Mouse (Mus musculus) cerebellum, postnatal 10 days (tissue): Measurements from ENCODE around the gene Pycard.
A peak's percentile ranks its signal among the peaks of the same experiment; 100 is the strongest.
"Not testable (repeated sequence)": the region's sequence is repeated elsewhere in the genome, so short reads cannot be mapped to it uniquely, and the experiment has no call there.

Experiments used
- DNase-seq, 2 experiments: peaks; one replicate each; pipeline ENCODE4 v3.0.0; 2021; ENCODE audit warnings: mixed read lengths in 2 of 2

Gene Pycard

GRCm38 (mm10) chr7:127993341-127993977 is at the start of gene Pycard:
TSS of gene Pycard (minus strand) at chr7:127993867.
- DNase-seq, result peak; percentile 30 to 35

- not testable (repeated sequence) for DNase-seq
Observed at GRCm38 (mm10) chr7:128042161-128042820, 48.6 kb upstream of the Pycard start.

GRCm38 (mm10) chr7:128033616-128034015 is 39.9 kb upstream of the Pycard start:
- no peak for DNase-seq

- no peak for DNase-seq
Observed at GRCm38 (mm10) chr7:128032989-128033293, 39.3 kb upstream of the Pycard start.

- no peak for DNase-seq
Observed at GRCm38 (mm10) chr7:128032290-128032988, 38.8 kb upstream of the Pycard start.

- peak; percentile 48 to 51 for DNase-seq
Observed at GRCm38 (mm10) chr7:128031403-128031976, 37.8 kb upstream of the Pycard start.

- no peak for DNase-seq
Observed at GRCm38 (mm10) chr7:128025381-128025780, 31.7 kb upstream of the Pycard start.

- no peak for DNase-seq
Observed at GRCm38 (mm10) chr7:128024932-128025331, 31.3 kb upstream of the Pycard start.

- no peak for DNase-seq
Observed at GRCm38 (mm10) chr7:128024364-128024763, 30.7 kb upstream of the Pycard start.

GRCm38 (mm10) chr7:128023565-128023964 is 29.9 kb upstream of the Pycard start:
- DNase-seq, result no peak

- peak in 1 of 2 experiments; percentile 12 for DNase-seq
Observed at GRCm38 (mm10) chr7:128022974-128023373, 29.3 kb upstream of the Pycard start.

GRCm38 (mm10) chr7:128019187-128019586 is 25.5 kb upstream of the Pycard start:
- DNase-seq, result no peak

- DNase-seq, result no peak
Observed at GRCm38 (mm10) chr7:128018275-128018674, 24.6 kb upstream of the Pycard start.

- DNase-seq, result no peak
Observed at GRCm38 (mm10) chr7:128016650-128017049, 23.0 kb upstream of the Pycard start.

- not testable (repeated sequence) for DNase-seq
Observed at GRCm38 (mm10) chr7:128016134-128016533, 22.5 kb upstream of the Pycard start.

GRCm38 (mm10) chr7:128013116-128013515 is 19.4 kb upstream of the Pycard start:
- no peak for DNase-seq

GRCm38 (mm10) chr7:128012136-128012780 is 18.6 kb upstream of the Pycard start:
- peak in 1 of 2 experiments; percentile 30 for DNase-seq

- peak in 1 of 2 experiments; percentile 28 for DNase-seq
Observed at GRCm38 (mm10) chr7:128009715-128010340, 16.2 kb upstream of the Pycard start.

- DNase-seq, result peak in 1 of 2 experiments; percentile 30
Observed at GRCm38 (mm10) chr7:128006193-128006592, 12.5 kb upstream of the Pycard start.

- peak; percentile 38 to 40 for DNase-seq
Observed at GRCm38 (mm10) chr7:128004487-128005362, 11.1 kb upstream of the Pycard start.

GRCm38 (mm10) chr7:128004150-128004486 is 10.5 kb upstream of the Pycard start:
- DNase-seq, result no peak

- DNase-seq, result peak; percentile 62 to 68
Observed at GRCm38 (mm10) chr7:128003688-128004087, 10.0 kb upstream of the Pycard start, which contains the start of gene Trim72. TSS of gene Trim72 (plus strand) at chr7:128003949.
